Mouse (Mus musculus): ENCODE measurements at regions not wholly inside any gene's neighbourhood (a gene's known extent, or its start where the extent isn't known, plus 50 kb on each side); places are given as distances from the start of the nearest gene placed in this dataset.
"Not testable (repeated sequence)": the region's sequence is repeated elsewhere in the genome, so short reads cannot be mapped to it uniquely, and the experiment has no call there.

DNA sequence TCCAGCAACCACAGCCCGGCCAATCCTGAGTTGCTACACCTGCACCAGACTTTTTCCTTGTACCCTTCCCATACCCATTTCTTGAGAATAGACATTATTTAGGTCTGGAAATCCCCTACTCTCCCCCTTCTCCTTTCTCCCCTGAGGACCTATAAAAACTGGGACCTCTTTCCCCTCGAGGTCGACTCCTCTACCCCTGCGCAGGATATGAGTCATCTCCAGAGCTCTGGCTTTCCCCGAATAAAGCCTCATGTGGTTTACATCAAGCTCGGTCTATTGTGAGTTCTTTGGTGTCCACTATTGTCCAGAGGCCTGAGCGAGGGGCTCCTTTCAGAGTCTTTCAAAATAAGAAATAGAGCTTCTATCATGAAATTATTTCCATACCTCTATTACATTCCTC is 720.3 kb downstream of the Brinp3 start:
- not testable (repeated sequence) for H3K27me3 ChIP-seq (ENCODE audit: control insufficient read depth, insufficient read depth, low read length); H3K9ac ChIP-seq (ENCODE audit: low read length); ATAC-seq (ENCODE audit: insufficient number of reproducible peaks, low FRiP score, low TSS enrichment, low read depth); H3K27ac ChIP-seq (replicated peaks; ENCODE audit: low read depth, low read length); H3K9me3 ChIP-seq (ENCODE audit: control insufficient read depth, low read length); H3K4me3 ChIP-seq (ENCODE audit: low read depth, low read length); H3K36me3 ChIP-seq (ENCODE audit: control insufficient read depth, insufficient read depth, low read length); DNase-seq (ENCODE audit: low spot score); H3K4me1 ChIP-seq (ENCODE audit: control insufficient read depth, insufficient read depth, low read length); H3K4me2 ChIP-seq (ENCODE audit: low read depth, severe bottlenecking)
- WGBS = 77% methylated on average over 7 of the region's 7 CpGs

DNA sequence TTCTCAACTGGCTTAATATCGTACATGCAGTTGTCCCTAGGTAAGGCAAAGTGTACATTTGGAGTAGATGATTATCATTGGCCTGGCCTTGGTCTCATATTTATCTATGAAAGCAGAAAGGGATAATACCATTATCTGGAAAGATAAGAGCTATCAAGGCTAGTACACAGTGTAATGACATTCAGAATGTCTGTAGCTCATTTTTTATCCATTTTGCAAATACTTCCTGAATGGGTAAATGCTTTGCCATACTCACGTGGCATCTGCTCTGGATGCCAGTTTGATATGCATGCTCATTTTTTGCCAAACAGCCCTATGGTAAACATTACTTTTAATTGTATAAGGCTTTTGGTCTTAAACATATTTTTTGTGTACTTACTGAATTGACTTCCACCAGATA is 723.4 kb downstream of the Brinp3 start:
- WGBS = 83% methylated on average over 2 of the region's 2 CpGs
- no peak overlapping the region for H3K4me2 ChIP-seq (ENCODE audit: low read depth, severe bottlenecking)

DNA sequence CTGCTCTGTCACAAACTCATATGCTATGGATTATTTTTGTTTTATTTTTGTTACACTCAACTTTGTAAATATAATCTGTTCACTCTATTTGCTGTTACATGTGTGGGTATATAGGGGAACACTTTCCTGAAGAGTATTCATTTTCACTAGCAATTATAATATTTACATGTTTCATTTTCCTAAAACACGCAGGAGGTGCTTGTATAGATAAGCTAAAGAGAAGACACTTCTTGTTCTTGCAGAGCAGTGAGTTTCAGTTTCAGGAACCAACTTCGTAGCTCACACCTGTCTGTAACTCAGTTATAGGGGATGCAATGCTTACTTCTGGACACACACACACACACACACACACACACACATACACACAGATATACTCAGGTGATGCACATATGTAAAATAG is 724.9 kb downstream of the Brinp3 start:
- no peak overlapping the region for H3K4me2 ChIP-seq (ENCODE audit: low read depth, severe bottlenecking)
- 85% methylated on average over 2 of the region's 2 CpGs for WGBS
- H3K27ac ChIP-seq (replicated peaks; ENCODE audit: low read depth, low read length) = no peak overlapping the region
- ATAC-seq (ENCODE audit: insufficient number of reproducible peaks, low FRiP score, low TSS enrichment, low read depth) = no peak
- no peaks in the 10 kb centered on the region for H3K27me3 ChIP-seq (ENCODE audit: control insufficient read depth, insufficient read depth, low read length)
- H3K4me1 ChIP-seq (ENCODE audit: control insufficient read depth, insufficient read depth, low read length) = no peaks in the 10 kb centered on the region
- H3K9ac ChIP-seq (ENCODE audit: low read length) = no peak overlapping the region
- H3K9me3 ChIP-seq (ENCODE audit: control insufficient read depth, low read length) = no peaks in the 10 kb centered on the region
- no peak overlapping the region for H3K4me3 ChIP-seq (ENCODE audit: low read depth, low read length)
- no peak for DNase-seq (ENCODE audit: low spot score)
- H3K36me3 ChIP-seq (ENCODE audit: control insufficient read depth, insufficient read depth, low read length) = no peaks in the 10 kb centered on the region

More for the DNA sequence above, 723.4 kb downstream of the Brinp3 start:
- Histone ChIP-seq H3K9ac (ENCODE audit: low read length) (no peak overlapping the region), H3K9me3 (ENCODE audit: control insufficient read depth, low read length) (no peaks in the 10 kb centered on the region), H3K27me3 (ENCODE audit: control insufficient read depth, insufficient read depth, low read length) (no peaks in the 10 kb centered on the region), H3K4me3 (ENCODE audit: low read depth, low read length) (no peak overlapping the region), H3K36me3 (ENCODE audit: control insufficient read depth, insufficient read depth, low read length) (no peaks in the 10 kb centered on the region), H3K27ac (replicated peaks; ENCODE audit: low read depth, low read length) (no peak overlapping the region), H3K4me1 (ENCODE audit: control insufficient read depth, insufficient read depth, low read length) (no peaks in the 10 kb centered on the region)
- DNase-seq (ENCODE audit: low spot score) (no peak), ATAC-seq (ENCODE audit: insufficient number of reproducible peaks, low FRiP score, low TSS enrichment, low read depth) (no peak)

DNA sequence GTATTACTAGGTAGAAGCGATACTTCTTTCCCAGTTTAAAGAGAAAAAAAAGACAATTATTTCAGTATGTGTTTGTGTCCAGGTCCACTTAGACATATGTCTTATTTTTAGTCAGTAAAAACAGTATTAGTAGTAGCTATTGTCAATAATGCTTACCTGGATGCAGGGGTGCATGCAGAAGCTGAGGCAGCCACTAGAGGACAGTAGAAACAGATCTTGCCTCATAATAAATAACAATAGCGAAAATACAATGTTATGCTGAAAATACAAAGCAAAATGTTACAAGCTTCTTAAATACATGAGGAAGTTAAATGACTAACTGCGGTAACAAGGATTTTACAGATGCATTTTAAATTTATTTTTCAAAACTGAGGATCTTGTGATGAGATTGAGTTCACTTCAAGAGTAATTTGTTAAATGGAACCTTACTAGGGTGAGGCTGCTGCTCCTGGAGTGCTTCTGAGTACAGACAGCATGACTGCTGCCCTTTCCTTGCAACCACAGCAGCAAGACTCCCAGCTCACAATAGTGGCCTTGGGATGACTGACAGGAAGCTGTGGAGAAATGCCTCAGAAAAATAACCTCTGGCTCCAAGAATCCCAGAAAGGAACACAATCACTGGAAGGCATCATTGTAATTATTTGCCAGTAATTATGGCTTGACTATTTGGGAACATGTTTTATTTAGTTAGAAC is 728.8 kb downstream of the Brinp3 start:
- H3K9ac ChIP-seq (ENCODE audit: low read length) = no peak overlapping the region
- ATAC-seq (ENCODE audit: insufficient number of reproducible peaks, low FRiP score, low TSS enrichment, low read depth) (no peak), DNase-seq (ENCODE audit: low spot score) (no peak)
- 58% methylated on average over 3 of the region's 3 CpGs for WGBS
- H3K36me3 ChIP-seq (ENCODE audit: control insufficient read depth, insufficient read depth, low read length) = no peaks in the 10 kb centered on the region
- no peaks in the 10 kb centered on the region for H3K4me1 ChIP-seq (ENCODE audit: control insufficient read depth, insufficient read depth, low read length)
- no peak overlapping the region for H3K4me2 ChIP-seq (ENCODE audit: low read depth, severe bottlenecking)
- H3K27ac ChIP-seq (replicated peaks; ENCODE audit: low read depth, low read length) = no peak overlapping the region
- H3K9me3 ChIP-seq (ENCODE audit: control insufficient read depth, low read length) = no peaks in the 10 kb centered on the region
- no peak overlapping the region for H3K4me3 ChIP-seq (ENCODE audit: low read depth, low read length)
- H3K27me3 ChIP-seq (ENCODE audit: control insufficient read depth, insufficient read depth, low read length) = no peaks in the 10 kb centered on the region

DNA sequence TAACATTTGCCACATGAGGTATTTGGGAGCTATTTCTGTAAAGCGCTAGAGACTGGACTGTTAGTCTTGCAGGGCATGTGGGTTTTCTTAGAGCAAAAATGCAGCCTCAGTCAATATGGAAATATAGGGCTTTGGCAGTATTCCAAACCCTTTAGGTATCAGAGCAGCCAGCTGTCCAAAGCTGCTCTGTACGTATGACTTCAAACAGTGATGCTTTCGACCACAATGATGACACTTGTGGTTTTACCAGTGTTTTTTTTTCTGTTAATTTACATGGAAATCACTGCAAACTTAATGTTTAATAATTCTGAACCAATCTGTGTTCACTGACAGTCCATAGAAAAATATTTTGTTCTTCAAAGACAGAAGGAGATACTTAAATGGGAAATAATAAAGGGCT is 743.0 kb downstream of the Brinp3 start:
- Histone ChIP-seq H3K4me1 (ENCODE audit: control insufficient read depth, insufficient read depth, low read length) (no peaks in the 10 kb centered on the region), H3K9me3 (ENCODE audit: control insufficient read depth, low read length) (no peaks in the 10 kb centered on the region), H3K27ac (replicated peaks; ENCODE audit: low read depth, low read length) (no peak overlapping the region), H3K4me3 (ENCODE audit: low read depth, low read length) (no peak overlapping the region), H3K36me3 (ENCODE audit: control insufficient read depth, insufficient read depth, low read length) (no peaks in the 10 kb centered on the region), H3K9ac (ENCODE audit: low read length) (no peak overlapping the region), H3K27me3 (ENCODE audit: control insufficient read depth, insufficient read depth, low read length) (no peaks in the 10 kb centered on the region), H3K4me2 (ENCODE audit: low read depth, severe bottlenecking) (no peak overlapping the region)
- 90% methylated on average over 3 of the region's 3 CpGs for WGBS
- no peak for ATAC-seq (ENCODE audit: insufficient number of reproducible peaks, low FRiP score, low TSS enrichment, low read depth)
- DNase-seq (ENCODE audit: low spot score) = no peak

DNA sequence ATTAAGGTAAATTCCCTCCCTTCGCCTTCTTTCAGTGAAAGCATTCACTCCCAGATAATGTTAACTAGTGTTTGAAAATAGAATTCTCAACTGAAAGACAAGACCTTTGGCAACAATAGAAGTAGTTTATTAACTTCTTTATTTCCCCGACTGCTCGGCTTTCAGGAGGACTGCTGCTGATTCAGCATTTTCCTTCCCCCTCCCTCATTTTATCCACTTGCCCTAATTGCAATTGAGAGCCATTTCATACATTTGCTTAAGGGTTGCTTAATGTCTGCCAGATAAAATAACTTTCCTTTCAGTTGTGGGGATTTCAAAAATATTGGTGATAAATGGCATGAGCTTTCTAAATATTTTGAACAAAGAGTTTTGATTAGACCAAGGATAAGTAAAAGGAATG is 744.5 kb downstream of the Brinp3 start:
- H3K36me3 ChIP-seq (ENCODE audit: control insufficient read depth, insufficient read depth, low read length) = no peaks in the 10 kb centered on the region
- H3K9me3 ChIP-seq (ENCODE audit: control insufficient read depth, low read length) = no peaks in the 10 kb centered on the region
- no peak overlapping the region for H3K4me2 ChIP-seq (ENCODE audit: low read depth, severe bottlenecking)
- no peak for ATAC-seq (ENCODE audit: insufficient number of reproducible peaks, low FRiP score, low TSS enrichment, low read depth)
- H3K4me3 ChIP-seq (ENCODE audit: low read depth, low read length) = no peak overlapping the region
- H3K27ac ChIP-seq (replicated peaks; ENCODE audit: low read depth, low read length) = no peak overlapping the region
- DNase-seq (ENCODE audit: low spot score) = no peak
- H3K27me3 ChIP-seq (ENCODE audit: control insufficient read depth, insufficient read depth, low read length) = no peaks in the 10 kb centered on the region
- no peaks in the 10 kb centered on the region for H3K4me1 ChIP-seq (ENCODE audit: control insufficient read depth, insufficient read depth, low read length)
- 84% methylated on average over 3 of the region's 3 CpGs for WGBS
- H3K9ac ChIP-seq (ENCODE audit: low read length) = no peak overlapping the region

DNA sequence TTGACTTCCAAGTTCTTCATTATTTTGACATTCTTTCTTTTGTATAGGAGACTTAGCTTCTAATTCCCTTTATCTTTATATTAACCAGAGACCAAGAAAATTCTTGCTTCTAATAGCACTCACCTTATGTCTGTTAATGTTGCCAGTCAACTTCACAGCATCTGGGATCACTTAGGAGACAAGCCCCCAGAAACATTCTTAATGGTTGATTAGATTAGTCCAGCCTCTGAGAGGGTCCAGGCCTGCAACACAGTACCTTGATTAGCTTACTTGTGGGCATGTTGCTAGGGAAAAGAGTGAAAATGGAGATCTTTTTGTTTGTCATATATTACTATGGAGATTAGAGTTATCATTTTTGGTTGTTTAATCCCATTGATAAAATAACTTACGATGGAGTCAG is 778.8 kb downstream of the Brinp3 start:
- Histone ChIP-seq H3K4me3 (ENCODE audit: low read depth, low read length) (no peak overlapping the region), H3K4me2 (ENCODE audit: low read depth, severe bottlenecking) (no peak overlapping the region), H3K9me3 (ENCODE audit: control insufficient read depth, low read length) (no peaks in the 10 kb centered on the region), H3K9ac (ENCODE audit: low read length) (no peak overlapping the region), H3K27me3 (ENCODE audit: control insufficient read depth, insufficient read depth, low read length) (no peaks in the 10 kb centered on the region), H3K4me1 (ENCODE audit: control insufficient read depth, insufficient read depth, low read length) (no peaks in the 10 kb centered on the region), H3K27ac (replicated peaks; ENCODE audit: low read depth, low read length) (no peak overlapping the region), H3K36me3 (ENCODE audit: control insufficient read depth, insufficient read depth, low read length) (no peaks in the 10 kb centered on the region)
- ATAC-seq (ENCODE audit: insufficient number of reproducible peaks, low FRiP score, low TSS enrichment, low read depth) (peak; percentile 73; the same call in 1 of the 2 replicates), DNase-seq (ENCODE audit: low spot score) (no peak)
- WGBS = 73% methylated on average over 1 of the region's 1 CpGs

DNA sequence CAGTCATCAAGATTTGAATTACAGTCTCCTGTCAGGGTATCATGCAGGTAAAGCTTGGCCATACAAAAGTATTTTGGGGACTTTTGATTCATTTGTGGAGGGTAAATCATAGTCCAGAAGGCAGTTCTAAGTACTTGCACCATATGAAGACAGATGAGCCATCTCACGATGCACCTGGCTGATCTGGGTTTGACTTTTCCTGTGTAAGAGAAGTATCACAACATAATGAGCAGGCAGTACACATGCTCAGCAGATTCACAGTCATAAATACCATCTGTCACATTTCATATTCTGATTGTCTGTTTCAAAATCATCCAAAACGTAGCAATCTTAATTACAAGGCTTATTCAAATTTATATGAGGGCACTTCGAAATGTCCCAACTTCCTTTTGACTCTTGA is 796.6 kb downstream of the Brinp3 start:
- Histone ChIP-seq H3K4me3 (ENCODE audit: low read depth, low read length) (no peak overlapping the region), H3K9me3 (ENCODE audit: control insufficient read depth, low read length) (no peaks in the 10 kb centered on the region), H3K9ac (ENCODE audit: low read length) (no peak overlapping the region), H3K36me3 (ENCODE audit: control insufficient read depth, insufficient read depth, low read length) (no peaks in the 10 kb centered on the region), H3K4me1 (ENCODE audit: control insufficient read depth, insufficient read depth, low read length) (no peaks in the 10 kb centered on the region), H3K4me2 (ENCODE audit: low read depth, severe bottlenecking) (no peak overlapping the region), H3K27me3 (ENCODE audit: control insufficient read depth, insufficient read depth, low read length) (no peaks in the 10 kb centered on the region), H3K27ac (replicated peaks; ENCODE audit: low read depth, low read length) (no peak overlapping the region)
- WGBS = 87% methylated on average over 3 of the region's 3 CpGs
- no peak for ATAC-seq (ENCODE audit: insufficient number of reproducible peaks, low FRiP score, low TSS enrichment, low read depth)
- no peak for DNase-seq (ENCODE audit: low spot score)

DNA sequence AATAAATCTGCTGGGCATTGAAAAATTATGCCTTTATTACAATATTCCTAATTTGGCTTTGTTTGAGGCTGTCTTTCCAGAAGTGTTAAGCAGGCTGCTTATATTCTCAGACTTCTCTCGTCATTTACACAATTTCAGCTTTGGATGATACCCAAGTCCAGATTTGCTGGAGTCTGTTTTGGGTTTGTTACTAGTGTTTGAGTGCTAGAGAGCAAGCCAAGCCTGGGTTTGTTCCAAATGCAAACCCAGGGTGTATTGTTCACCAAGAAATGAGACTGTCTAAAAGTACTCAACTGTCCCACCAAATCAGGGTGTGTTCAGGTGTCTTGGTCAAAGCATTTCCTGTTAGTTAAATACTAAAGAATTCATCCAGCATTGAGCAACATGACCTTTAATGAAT is 814.7 kb downstream of the Brinp3 start:
- DNase-seq (ENCODE audit: low spot score) = no peak
- H3K27me3 ChIP-seq (ENCODE audit: control insufficient read depth, insufficient read depth, low read length) = no peaks in the 10 kb centered on the region
- no peak overlapping the region for H3K9ac ChIP-seq (ENCODE audit: low read length)
- no peak overlapping the region for H3K4me2 ChIP-seq (ENCODE audit: low read depth, severe bottlenecking)
- no peaks in the 10 kb centered on the region for H3K4me1 ChIP-seq (ENCODE audit: control insufficient read depth, insufficient read depth, low read length)
- WGBS = 85% methylated on average over 1 of the region's 1 CpGs
- no peak overlapping the region for H3K27ac ChIP-seq (replicated peaks; ENCODE audit: low read depth, low read length)
- ATAC-seq (ENCODE audit: insufficient number of reproducible peaks, low FRiP score, low TSS enrichment, low read depth) = no peak
- no peak overlapping the region for H3K4me3 ChIP-seq (ENCODE audit: low read depth, low read length)
- no peaks in the 10 kb centered on the region for H3K9me3 ChIP-seq (ENCODE audit: control insufficient read depth, low read length)
- no peaks in the 10 kb centered on the region for H3K36me3 ChIP-seq (ENCODE audit: control insufficient read depth, insufficient read depth, low read length)

Data from limb, embryonic 11.5 days (tissue).